Mouse (Mus musculus) embryonic facial prominence, embryonic 10.5 days (tissue): ENCODE results near the gene Washc1. TPM values are rescaled to one million over a fixed set of nuclear protein-coding genes. Genes with fewer than 3 reads are reported as not detected.

ENCODE experiments used
- DNase-seq: peaks from one replicate; pipeline ENCODE4 v3.0.0-alpha.2; 2017; ENCODE audit warnings: low spot score
- H3K27ac ChIP-seq: fragments of 300-500 bp; sonication (generic); replicated peaks from 2 replicates; pipeline ENCODE4 v1.5.1; 2016; ENCODE audit warnings: mild to moderate bottlenecking
- H3K27me3 ChIP-seq: fragments of 300-500 bp; sonication (generic); replicated peaks from 2 replicates; pipeline ENCODE4 v1.6.1; 2016; ENCODE audit warnings: low read depth, mild to moderate bottlenecking; ENCODE audit not compliant: poor library complexity, severe bottlenecking
- H3K36me3 ChIP-seq: fragments of 300-500 bp; sonication (generic); replicated peaks from 2 replicates; pipeline ENCODE4 v1.6.1; 2016; ENCODE audit warnings: mild to moderate bottlenecking, moderate library complexity
- H3K4me1 ChIP-seq: fragments of 300-500 bp; sonication (generic); 2 replicates; pipeline ENCODE4 v1.6.1; 2016
- H3K4me3 ChIP-seq: fragments of 300-500 bp; sonication (generic); 2 replicates; pipeline ENCODE4 v1.5.1; 2016; ENCODE audit warnings: mild to moderate bottlenecking, moderate library complexity
- H3K9me3 ChIP-seq: fragments of 300-500 bp; sonication (generic); 2 replicates; pipeline ENCODE4 v1.6.1; 2016; ENCODE audit warnings: mild to moderate bottlenecking
- WGBS: fragments of 180-500 bp; shearing (Covaris S2); methylation state at CpG from one replicate; pipeline ENCODE4 v1.1.7; 2016; 5-methylcytosine and 5-hydroxymethylcytosine counted together
- polyA plus RNA-seq: library from polyadenylated mRNA; unstranded; fragments of >200 nt; fragmentation: Nextera tagmentation; extraction: Ambion mirVana; gene quantifications from 2 replicates; pipeline ENCODE4 v1.2.1, GENCODE M21; 2016

Washc1 gene
- polyA plus RNA-seq, 1 experiment from 2014 or later = 34.0 TPM

DNA sequence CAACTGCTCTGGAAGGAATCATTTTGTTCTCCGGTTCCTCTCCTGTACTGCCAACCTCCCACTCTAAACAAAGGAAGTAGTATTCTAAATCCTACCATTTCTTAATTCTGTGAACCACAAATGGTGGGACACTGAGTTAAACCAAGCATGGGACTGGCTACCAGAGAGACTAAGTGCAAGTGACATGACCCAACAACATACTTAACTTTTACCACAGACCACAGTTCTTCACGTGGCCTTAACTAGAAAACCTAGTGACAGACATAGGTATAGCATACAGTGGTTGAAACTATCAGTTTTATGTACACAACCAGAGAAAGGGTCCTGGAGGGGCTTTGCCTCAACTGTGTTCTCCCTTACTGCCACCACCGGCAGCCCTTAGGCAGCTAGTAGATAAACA, 18.7 kb upstream of the Washc1 start:
- Histone ChIP-seq H3K4me3 (no peak overlapping the region), H3K27ac (no peak overlapping the region), H3K9me3 (no peaks in the 10 kb centered on the region), H3K36me3 (peaks cover 65% of the 10 kb centered on the region), H3K4me1 (no peaks in the 10 kb centered on the region), H3K27me3 (no peaks in the 10 kb centered on the region)
- 87% methylated on average over 3 of the region's 3 CpGs for WGBS
- no peak for DNase-seq

DNA sequence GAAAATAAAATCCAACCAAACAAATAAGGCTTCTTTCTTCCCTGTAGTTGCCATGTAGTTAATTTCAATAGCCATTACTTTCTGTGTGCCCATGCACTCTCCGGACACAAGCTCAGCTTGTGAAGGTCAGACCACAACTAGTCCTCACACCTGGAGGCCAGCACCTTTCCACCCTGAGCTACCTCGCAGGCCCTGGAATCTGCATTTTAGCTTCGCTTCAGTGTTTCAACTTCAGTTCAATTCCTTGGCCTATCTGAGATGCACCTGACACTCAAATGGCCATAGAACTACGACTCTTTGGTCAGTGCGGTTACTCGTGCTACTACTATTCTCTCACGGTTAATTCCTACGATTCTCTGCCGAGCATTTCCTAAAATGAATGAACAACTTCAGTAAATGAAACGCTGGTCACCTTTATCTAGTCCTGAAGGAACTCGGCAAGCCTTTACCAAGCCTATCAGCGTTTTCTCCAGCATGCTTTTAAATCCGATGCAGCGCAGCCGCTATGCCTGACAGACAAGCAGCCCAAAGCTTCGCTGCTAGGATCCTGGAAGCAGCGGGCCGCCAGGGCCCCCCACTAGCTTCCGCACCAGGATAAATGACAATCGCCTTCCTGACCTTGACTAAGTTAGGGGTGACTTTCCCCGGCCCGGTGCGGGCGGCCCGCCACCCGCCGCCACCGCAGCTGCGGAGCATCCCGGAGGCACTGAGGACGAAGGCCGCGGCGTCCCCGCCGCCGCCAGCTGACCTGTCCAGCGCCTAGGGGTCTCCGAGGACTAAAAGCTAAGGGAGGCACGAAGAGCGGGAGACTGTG, 10.6 kb upstream of the Washc1 start:
- Histone ChIP-seq H3K9me3 (no peaks in the 10 kb centered on the region), H3K4me1 (peaks cover 8% of the 10 kb centered on the region), H3K4me3 (peak overlapping the region; percentile 95), H3K27ac (peak overlapping the region; percentile 95), H3K27me3 (no peaks in the 10 kb centered on the region), H3K36me3 (peaks cover 14% of the 10 kb centered on the region; the same call in 1 of the 2 replicates)
- 1% methylated on average over 41 of the region's 41 CpGs for WGBS
- peak; percentile 30 for DNase-seq

DNA sequence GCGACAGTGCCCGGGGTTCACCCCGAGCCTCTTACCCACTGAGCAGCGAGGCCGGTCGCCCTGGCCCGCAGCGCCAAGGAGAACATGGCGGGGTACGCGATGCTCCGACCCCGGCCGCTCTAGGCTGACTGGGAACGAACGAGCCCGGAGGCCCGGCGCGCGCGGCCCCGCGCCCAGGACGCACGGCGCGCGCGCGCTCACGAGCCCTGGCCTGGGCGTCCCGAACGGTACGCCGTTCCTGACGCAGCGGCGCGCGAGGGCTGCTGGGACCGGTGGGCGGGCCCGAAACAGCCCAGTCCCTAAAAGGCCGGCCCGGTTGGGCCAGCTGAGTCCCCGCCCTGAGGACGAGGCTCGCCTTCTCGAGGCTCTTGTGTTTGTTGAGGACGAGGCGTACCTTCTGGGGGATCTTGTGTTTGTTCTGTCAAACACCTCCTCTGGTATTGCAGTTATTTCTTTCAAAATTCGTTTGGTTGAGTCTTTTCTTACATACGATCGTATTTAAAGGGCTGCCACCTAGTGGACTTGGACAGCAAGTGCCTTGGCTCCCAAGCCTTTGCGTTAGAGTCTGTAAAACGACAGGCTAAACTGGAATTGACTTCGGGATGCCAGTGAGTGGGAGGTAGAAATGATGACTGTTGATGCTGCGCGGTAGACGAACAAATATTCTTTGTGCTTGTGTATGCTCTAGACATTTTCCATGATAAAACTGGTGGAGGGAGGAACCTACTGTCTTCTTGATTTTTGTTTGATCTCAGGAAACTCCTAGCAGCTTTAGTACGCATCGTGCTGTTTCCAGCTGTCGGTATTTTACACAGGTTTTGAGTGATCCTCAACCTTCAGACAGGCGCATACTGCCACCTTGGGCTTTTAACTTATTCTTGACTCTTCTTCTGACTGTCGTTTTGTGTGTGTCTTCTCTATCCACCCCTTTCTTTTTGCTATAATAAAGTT, 9.7 kb upstream of the Washc1 start, which contains the start of gene Ndufv2:
Ndufv2 (minus strand) TSS at position 180 of the 951 bp plus-strand sequence.
- 1% methylated on average over 67 of the region's 67 CpGs for WGBS
- Histone ChIP-seq H3K27me3 (no peaks in the 10 kb centered on the region), H3K36me3 (0 out of 2 replicates have a peak, but pooled peaks cover 10% of the 10 kb centered on the region), H3K4me3 (peak within 1 kb of the TSS; percentile 95), H3K27ac (peak within 1 kb of the TSS; percentile 95), H3K9me3 (no peaks in the 10 kb centered on the region), H3K4me1 (peaks cover 8% of the 10 kb centered on the region)
- DNase-seq = peak; percentile 97

DNA sequence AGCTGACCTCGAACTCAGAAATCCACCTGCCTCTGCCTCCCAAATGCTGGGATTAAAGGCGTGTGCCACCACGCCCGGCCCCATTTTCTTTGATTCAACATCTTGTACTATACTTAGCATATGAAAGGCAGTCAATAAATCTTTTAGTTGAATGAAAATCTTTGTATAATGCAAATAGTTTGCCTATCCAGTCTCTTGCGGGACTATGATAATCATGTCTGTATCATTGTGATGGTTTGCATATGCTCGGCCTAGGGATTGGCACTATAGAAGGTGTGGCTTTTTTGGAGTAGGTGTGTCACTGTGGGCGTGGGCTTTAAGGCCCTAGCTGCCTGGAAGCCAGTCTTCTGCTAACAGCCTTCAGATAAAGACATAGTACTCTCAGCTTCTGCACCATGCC, 7.3 kb upstream of the Washc1 start:
- H3K36me3 ChIP-seq = no peaks in the 10 kb centered on the region
- no peak for DNase-seq
- H3K4me1 ChIP-seq = peaks cover 8% of the 10 kb centered on the region
- H3K4me3 ChIP-seq = no peak overlapping the region
- 86% methylated on average over 7 of the region's 7 CpGs for WGBS
- H3K9me3 ChIP-seq = no peaks in the 10 kb centered on the region
- H3K27ac ChIP-seq = no peak overlapping the region
- no peaks in the 10 kb centered on the region for H3K27me3 ChIP-seq

DNA sequence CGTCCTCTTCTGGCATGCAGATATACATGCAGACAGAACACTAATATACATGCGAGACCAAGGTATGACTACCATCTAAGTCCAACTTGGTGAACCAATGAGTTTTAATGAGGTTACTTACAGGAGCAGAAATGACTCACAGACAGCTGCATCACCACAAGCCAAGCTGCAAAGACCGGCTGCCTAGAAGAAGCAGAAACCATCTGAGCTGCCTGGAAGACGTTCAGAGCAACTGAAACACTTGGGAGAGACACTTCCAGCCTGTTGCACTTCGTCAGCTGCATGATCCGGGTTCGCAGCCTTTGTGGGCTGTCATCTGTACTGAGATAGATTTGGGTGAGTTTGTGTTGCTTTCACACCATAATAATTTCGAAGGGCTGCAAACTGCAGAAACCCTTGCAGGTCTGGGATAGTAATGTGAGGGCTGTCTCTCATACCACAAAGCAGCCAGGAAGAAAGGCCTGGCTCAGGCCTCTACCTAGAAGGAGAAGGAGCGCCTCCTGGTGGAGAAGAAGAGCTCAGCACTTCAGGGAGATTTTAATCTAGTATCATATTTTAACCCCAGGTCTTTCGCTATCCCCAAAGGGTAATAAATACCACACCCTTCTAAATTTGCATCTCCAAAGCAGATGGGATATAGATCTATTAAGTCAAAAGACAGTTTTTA, 4.6 kb upstream of the Washc1 start:
- Histone ChIP-seq H3K4me3 (no peak overlapping the region), H3K9me3 (no peaks in the 10 kb centered on the region), H3K36me3 (no peaks in the 10 kb centered on the region), H3K27me3 (no peaks in the 10 kb centered on the region), H3K27ac (no peak overlapping the region), H3K4me1 (peaks cover 13% of the 10 kb centered on the region)
- WGBS = 54% methylated on average over 10 of the region's 10 CpGs
- peak; percentile 67 for DNase-seq

DNA sequence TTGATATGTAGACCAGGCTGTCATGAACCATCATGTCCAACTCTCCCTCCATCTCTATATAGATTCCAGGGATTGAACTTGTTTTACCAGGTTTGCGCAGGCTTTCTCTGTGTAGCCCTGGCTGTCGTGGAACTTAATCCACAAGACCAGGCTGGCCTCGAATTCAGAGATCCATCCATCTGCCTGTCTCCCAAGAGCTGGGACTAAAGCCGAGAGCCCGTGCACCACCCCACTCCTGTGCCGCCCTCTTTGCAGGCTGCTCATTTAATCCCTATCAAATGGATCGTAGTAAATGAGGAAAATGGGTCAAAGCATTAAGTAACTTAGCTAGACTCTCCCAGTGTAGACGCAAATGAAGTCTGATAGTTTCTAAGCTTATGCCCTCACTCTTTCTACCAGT, 3.9 kb upstream of the Washc1 start:
- WGBS = 73% methylated on average over 8 of the region's 8 CpGs
- Histone ChIP-seq H3K36me3 (no peaks in the 10 kb centered on the region), H3K4me1 (peaks cover 18% of the 10 kb centered on the region), H3K4me3 (no peak overlapping the region), H3K27me3 (no peaks in the 10 kb centered on the region), H3K27ac (no peak overlapping the region), H3K9me3 (no peaks in the 10 kb centered on the region)
- no peak for DNase-seq

DNA sequence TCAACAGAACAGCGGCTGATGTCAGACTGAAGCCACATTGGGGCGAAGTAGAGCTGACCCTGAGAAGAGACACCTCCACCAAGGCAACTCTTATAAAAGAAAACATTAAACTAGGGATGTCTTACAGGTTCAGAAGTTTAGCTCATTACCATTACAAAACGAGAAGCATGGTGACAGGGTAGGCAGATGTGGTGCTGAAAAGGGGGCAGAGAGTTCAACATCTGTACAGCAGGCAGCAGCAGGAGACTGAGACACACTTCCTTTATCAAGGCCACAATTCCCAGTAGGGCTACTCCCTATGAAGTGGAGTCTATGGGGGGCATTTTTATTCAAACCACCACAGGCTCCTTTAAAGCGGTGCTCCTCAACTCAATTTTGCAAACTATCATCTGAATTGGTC, 3.1 kb upstream of the Washc1 start:
- H3K4me3 ChIP-seq = no peak overlapping the region
- DNase-seq = no peak
- no peaks in the 10 kb centered on the region for H3K36me3 ChIP-seq
- WGBS = 84% methylated on average over 4 of the region's 4 CpGs
- H3K9me3 ChIP-seq = no peaks in the 10 kb centered on the region
- no peak overlapping the region for H3K27ac ChIP-seq
- no peaks in the 10 kb centered on the region for H3K27me3 ChIP-seq
- peaks cover 21% of the 10 kb centered on the region for H3K4me1 ChIP-seq

DNA sequence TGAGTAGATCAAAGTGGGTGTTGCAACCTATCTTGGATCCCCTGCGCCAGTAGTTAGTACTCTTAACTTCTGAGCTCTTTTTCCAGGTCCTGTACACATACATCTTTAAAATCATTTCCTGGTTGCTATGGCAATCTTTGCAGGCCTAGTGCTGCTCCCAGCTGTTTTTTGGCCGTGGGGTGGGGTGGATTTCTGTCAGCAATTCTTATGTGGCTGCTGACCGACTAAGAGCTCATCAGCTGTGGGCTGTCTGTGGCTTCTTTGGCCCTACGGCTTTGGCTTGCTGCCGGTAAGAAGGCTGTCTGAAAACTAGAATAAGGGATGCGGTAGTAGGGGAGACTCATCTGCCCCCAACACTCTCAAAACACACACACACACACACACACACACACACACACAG, 599 bp upstream of the Washc1 start:
- Histone ChIP-seq H3K4me3 (peak overlapping the region; percentile 94), H3K27me3 (no peaks in the 10 kb centered on the region), H3K36me3 (peaks cover 22% of the 10 kb centered on the region), H3K9me3 (no peaks in the 10 kb centered on the region), H3K4me1 (peaks cover 21% of the 10 kb centered on the region), H3K27ac (peak overlapping the region; percentile 93)
- 53% methylated on average over 6 of the region's 6 CpGs for WGBS
- no peak for DNase-seq

DNA sequence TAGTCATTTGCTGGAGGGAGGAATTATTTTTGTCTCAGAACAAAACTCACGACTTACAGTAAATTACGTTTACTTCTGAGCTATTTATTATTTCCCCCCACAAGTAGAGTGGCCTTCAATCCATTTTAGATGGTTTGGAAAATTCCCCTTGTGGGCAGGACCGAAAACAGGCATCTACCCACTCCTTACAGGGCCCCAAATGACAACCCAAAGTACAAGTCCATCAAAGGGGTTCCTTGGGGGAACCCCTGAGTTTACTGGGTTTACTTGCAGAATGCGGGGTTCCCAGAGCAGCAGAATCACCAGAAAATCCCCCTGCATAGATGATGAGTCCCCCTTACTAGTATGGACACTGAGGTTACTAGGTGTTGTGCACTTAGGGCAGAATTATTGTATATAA, 821 bp downstream of the Washc1 start:
- Histone ChIP-seq H3K4me3 (peak overlapping the region; percentile 94), H3K36me3 (peaks cover 36% of the 10 kb centered on the region), H3K27me3 (no peaks in the 10 kb centered on the region), H3K27ac (peak overlapping the region; percentile 93; the same call in 1 of the 2 replicates), H3K9me3 (no peaks in the 10 kb centered on the region), H3K4me1 (peaks cover 21% of the 10 kb centered on the region)
- WGBS = 50% methylated on average over 4 of the region's 4 CpGs
- no peak for DNase-seq

DNA sequence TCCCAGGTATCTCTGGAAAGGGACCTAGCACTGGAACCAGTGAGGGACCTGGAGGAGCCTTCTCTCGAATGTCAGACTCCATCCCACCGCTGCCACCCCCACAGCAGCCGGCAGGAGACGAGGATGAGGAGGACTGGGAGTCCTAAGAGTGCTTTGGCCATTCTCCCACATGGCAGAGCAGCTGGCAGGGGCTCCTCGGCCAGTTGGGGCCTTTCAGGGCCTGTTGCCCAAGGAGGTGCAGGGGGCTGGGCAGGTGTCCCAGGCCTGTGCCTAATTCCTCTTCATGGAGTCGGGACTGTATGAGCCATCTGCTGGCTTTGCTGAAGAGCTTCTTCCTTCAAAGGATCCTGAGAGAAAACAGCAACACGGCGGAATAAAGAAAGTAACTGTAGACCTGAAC, 7.6 kb downstream of the Washc1 start:
- no peak overlapping the region for H3K27ac ChIP-seq
- DNase-seq = no peak
- H3K4me1 ChIP-seq = peaks cover under 1% of the 10 kb centered on the region; the same call in 1 of the 2 replicates
- H3K27me3 ChIP-seq = no peaks in the 10 kb centered on the region
- 88% methylated on average over 8 of the region's 8 CpGs for WGBS
- peaks cover 61% of the 10 kb centered on the region for H3K36me3 ChIP-seq
- no peaks in the 10 kb centered on the region for H3K9me3 ChIP-seq
- no peak overlapping the region for H3K4me3 ChIP-seq

DNA sequence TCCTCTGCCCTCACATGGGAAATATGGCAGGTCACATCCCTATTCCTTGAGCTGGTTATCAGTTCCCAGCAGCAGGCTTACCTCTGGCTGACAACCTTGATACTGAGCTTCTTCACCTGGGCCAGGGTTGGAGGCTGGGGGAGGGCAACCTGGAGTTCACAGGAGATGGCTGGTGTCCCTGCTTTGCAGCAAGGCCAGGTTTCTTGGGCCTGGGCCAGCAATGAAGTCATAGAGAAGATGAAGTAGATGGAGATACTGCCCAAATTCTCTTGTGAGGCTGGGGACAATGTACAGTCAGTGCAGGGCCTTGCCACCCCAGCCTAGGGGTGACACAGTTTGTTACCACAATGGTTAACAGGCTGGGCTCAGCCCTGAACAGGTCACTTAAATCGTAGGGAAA, 9.4 kb downstream of the Washc1 start:
- no peak for DNase-seq
- Histone ChIP-seq H3K9me3 (no peaks in the 10 kb centered on the region), H3K4me3 (no peak overlapping the region), H3K36me3 (peaks cover 44% of the 10 kb centered on the region), H3K27me3 (no peaks in the 10 kb centered on the region), H3K27ac (no peak overlapping the region), H3K4me1 (peaks cover 17% of the 10 kb centered on the region)
- 69% methylated on average over 1 of the region's 1 CpGs for WGBS
